Mouse (Mus musculus) brain, adult 2 months (tissue): ENCODE results near the gene Rrp9.

Experiments used
- DNase-seq: peaks from one replicate; pipeline ENCODE4 v3.0.0; 2011; ENCODE audit warnings: low read depth, low spot score

The Rrp9 gene

GRCm38 (mm10) chr9:106475663-106476001 is at the start of gene Rrp9:
Gene Rrp9, plus strand, starts transcription at chr9:106475963.
- no peak for DNase-seq

GRCm38 (mm10) chr9:106428719-106429220 is 47.0 kb upstream of the Rrp9 start:
- DNase-seq: peak; percentile 68

- peak; percentile 98 for DNase-seq
These were observed 46.3 kb upstream of the Rrp9 start, which contains the start of gene Rpl29 for GRCm38 (mm10) chr9:106429221-106430014. Gene Rpl29, plus strand, starts transcription at chr9:106429454.

GRCm38 (mm10) chr9:106430015-106430264 is 45.8 kb upstream of the Rrp9 start:
- no peak for DNase-seq

GRCm38 (mm10) chr9:106433389-106433788 is 42.4 kb upstream of the Rrp9 start:
- DNase-seq: peak; percentile 78

- DNase-seq: no peak
These were observed 39.2 kb upstream of the Rrp9 start for GRCm38 (mm10) chr9:106436566-106436965.

GRCm38 (mm10) chr9:106442680-106443079 is 33.1 kb upstream of the Rrp9 start:
- DNase-seq: no peak

GRCm38 (mm10) chr9:106444836-106445235 is 30.9 kb upstream of the Rrp9 start:
- DNase-seq: no peak

- peak; percentile 98 for DNase-seq
These were observed 28.4 kb upstream of the Rrp9 start, which contains the start of the genes Abhd14b and Abhd14a for GRCm38 (mm10) chr9:106447348-106447747. Gene Abhd14b, plus strand, starts transcription at chr9:106447459. Gene Abhd14a, minus strand, starts transcription at chr9:106447678.

GRCm38 (mm10) chr9:106447951-106448350 is 27.8 kb upstream of the Rrp9 start:
- DNase-seq: no peak

- peak; percentile 96 for DNase-seq
These were observed 27.2 kb upstream of the Rrp9 start for GRCm38 (mm10) chr9:106448498-106449031.

GRCm38 (mm10) chr9:106449947-106450346 is 25.8 kb upstream of the Rrp9 start:
- DNase-seq: no peak

- peak; percentile 55 for DNase-seq
These were observed 25.1 kb upstream of the Rrp9 start for GRCm38 (mm10) chr9:106450661-106451060.

- DNase-seq: no peak
These were observed 24.5 kb upstream of the Rrp9 start for GRCm38 (mm10) chr9:106451298-106451697.

GRCm38 (mm10) chr9:106451899-106452298 is 23.9 kb upstream of the Rrp9 start:
- DNase-seq: no peak

GRCm38 (mm10) chr9:106452351-106452750 is 23.4 kb upstream of the Rrp9 start:
- no peak for DNase-seq

GRCm38 (mm10) chr9:106452821-106453220 is 22.9 kb upstream of the Rrp9 start:
- DNase-seq: peak; percentile 67

GRCm38 (mm10) chr9:106453271-106454070 is 22.3 kb upstream of the Rrp9 start, which contains the start of gene Pcbp4:
Gene Pcbp4, plus strand, starts transcription at chr9:106453291.
- DNase-seq: peak; percentile 85

- peak; percentile 66 for DNase-seq
These were observed 21.5 kb upstream of the Rrp9 start for GRCm38 (mm10) chr9:106454071-106454761.

- peak; percentile 83 for DNase-seq
These were observed 20.7 kb upstream of the Rrp9 start for GRCm38 (mm10) chr9:106454888-106455681.
